Mouse (Mus musculus) forebrain, embryonic 13.5 days (tissue): ENCODE measurements around the gene Tspoap1. TPM values are rescaled to one million over a fixed set of nuclear protein-coding genes. Genes with fewer than 3 reads are reported as not detected.

Experiments
- ATAC-seq: fragments of 200-750 bp; cut with Nextera tagmentation; 2 replicates; pipeline ENCODE4 v1.8.0; 2017
- H3K27ac ChIP-seq: fragments of 300-500 bp; sonication (generic); 2 replicates; pipeline ENCODE4 v1.5.1; 2015; ENCODE audit warnings: inconsistent platforms, mild to moderate bottlenecking, moderate library complexity
- H3K27me3 ChIP-seq: fragments of 300-500 bp; sonication (generic); 2 replicates; pipeline ENCODE4 v1.6.1; 2015; ENCODE audit warnings: mild to moderate bottlenecking, inconsistent platforms
- H3K36me3 ChIP-seq: fragments of 300-500 bp; sonication (generic); 2 replicates; pipeline ENCODE4 v1.6.1; 2015; ENCODE audit warnings: mild to moderate bottlenecking, inconsistent platforms; ENCODE audit not compliant: poor library complexity, severe bottlenecking
- H3K4me1 ChIP-seq: fragments of 300-500 bp; sonication (generic); 2 replicates; pipeline ENCODE4 v1.6.1; 2015; ENCODE audit warnings: inconsistent platforms
- H3K4me2 ChIP-seq: fragments of 300-500 bp; sonication (generic); 2 replicates; pipeline ENCODE4 v1.6.1; 2015; ENCODE audit warnings: inconsistent platforms, mild to moderate bottlenecking, moderate library complexity
- H3K4me3 ChIP-seq: fragments of 300-500 bp; sonication (generic); 2 replicates; pipeline ENCODE4 v1.5.1; 2015; ENCODE audit warnings: mild to moderate bottlenecking, inconsistent platforms
- H3K9ac ChIP-seq: fragments of 300-500 bp; sonication (generic); 2 replicates; pipeline ENCODE4 v1.6.1; 2015; ENCODE audit warnings: mild to moderate bottlenecking, inconsistent platforms
- H3K9me3 ChIP-seq: fragments of 300-500 bp; sonication (generic); replicated peaks from 2 replicates; pipeline ENCODE4 v1.6.1; 2016; ENCODE audit warnings: inconsistent platforms
- WGBS: fragments of 180-500 bp; shearing (Covaris S2); methylation state at CpG from one replicate; pipeline ENCODE4 v1.1.7; 2015; 5-methylcytosine and 5-hydroxymethylcytosine counted together
- polyA plus RNA-seq: library from polyadenylated mRNA; unstranded; fragments of >200 nt; fragmentation: Nextera tagmentation; extraction: Ambion mirVana; gene quantifications from 2 replicates; pipeline ENCODE4 v1.2.1, GENCODE M21; 2015

The Tspoap1 gene
- polyA plus RNA-seq, 1 experiment from 2014 or later: 20.7 TPM

DNA sequence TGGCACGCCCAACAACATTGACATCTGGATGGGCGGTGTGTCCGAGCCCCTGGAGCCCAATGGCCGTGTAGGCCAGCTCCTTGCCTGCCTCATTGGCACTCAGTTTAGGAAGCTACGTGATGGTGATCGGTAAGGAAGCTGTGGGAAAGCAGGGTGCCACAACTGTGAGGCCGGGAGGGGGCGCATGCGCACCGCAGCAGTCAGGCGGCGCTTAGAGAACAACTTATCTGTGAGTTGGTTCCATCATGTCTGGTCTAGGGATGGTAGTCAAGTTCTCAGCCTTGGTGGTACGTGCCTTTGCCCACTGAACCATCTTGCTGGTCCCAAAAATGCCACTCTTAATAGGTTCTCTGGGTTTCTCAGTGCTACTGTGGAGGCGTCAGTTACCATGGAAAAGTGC lies 42.3 kb downstream of the Tspoap1 start:
- peak overlapping the region; percentile 2; the same call in 1 of the 2 replicates for H3K4me2 ChIP-seq
- ATAC-seq: no peak
- H3K27ac ChIP-seq: no peak overlapping the region
- no peak overlapping the region for H3K4me3 ChIP-seq
- H3K36me3 ChIP-seq: no peaks in the 10 kb centered on the region
- H3K9me3 ChIP-seq: no peaks in the 10 kb centered on the region
- no peak overlapping the region for H3K9ac ChIP-seq
- WGBS: 56% methylated on average over 14 of the region's 14 CpGs
- no peaks in the 10 kb centered on the region for H3K4me1 ChIP-seq
- H3K27me3 ChIP-seq: no peaks in the 10 kb centered on the region

DNA sequence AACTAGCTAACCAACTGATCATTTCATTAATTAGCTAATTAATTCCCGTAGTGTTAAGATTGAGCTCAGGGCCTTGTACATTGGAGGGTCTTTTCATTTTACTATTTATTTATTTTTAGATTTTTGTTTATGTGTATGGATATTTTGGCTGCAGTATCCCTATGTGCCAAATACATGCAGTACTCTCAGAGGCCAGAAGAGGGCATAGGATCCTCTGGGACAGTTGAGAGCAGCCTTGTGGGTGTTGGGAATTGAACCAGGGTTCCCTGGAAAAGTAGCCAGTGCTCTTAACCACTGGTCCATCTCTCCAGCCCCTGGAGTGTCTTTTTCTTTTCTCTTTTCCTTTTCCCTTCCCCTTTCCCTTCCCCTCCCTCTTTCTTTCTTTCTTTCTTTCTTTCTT lies 45.1 kb downstream of the Tspoap1 start:
- H3K36me3 ChIP-seq: no peaks in the 10 kb centered on the region
- H3K27me3 ChIP-seq: no peaks in the 10 kb centered on the region
- no peaks in the 10 kb centered on the region for H3K9me3 ChIP-seq
- H3K4me2 ChIP-seq: no peak overlapping the region
- no peak overlapping the region for H3K9ac ChIP-seq
- H3K4me1 ChIP-seq: no peaks in the 10 kb centered on the region
- ATAC-seq: no peak
- no peak overlapping the region for H3K4me3 ChIP-seq
- no peak overlapping the region for H3K27ac ChIP-seq
- 72% methylated on average over 1 of the region's 1 CpGs for WGBS

DNA sequence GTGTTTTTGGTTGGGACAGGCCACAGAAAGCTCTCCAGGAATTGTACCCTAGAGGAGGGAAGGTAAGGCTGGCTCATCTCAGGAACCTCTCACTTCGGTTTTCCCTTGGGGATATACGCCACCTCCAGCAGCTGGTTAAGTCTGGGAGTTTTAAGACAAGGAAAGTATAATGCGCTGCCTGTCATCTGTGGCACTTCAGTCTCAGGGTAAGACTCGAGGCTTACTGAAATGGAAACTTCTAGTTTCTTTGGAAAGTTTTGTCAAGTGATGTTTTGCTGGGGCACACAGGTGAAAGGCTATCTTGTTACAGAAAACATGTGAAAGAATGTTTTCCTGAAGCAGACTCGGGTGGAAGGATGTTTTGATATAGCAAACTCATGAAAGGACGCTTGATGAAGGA lies 47.1 kb downstream of the Tspoap1 start:
- H3K36me3 ChIP-seq: no peaks in the 10 kb centered on the region
- H3K4me3 ChIP-seq: no peak overlapping the region
- H3K27me3 ChIP-seq: no peaks in the 10 kb centered on the region
- no peak overlapping the region for H3K27ac ChIP-seq
- H3K4me2 ChIP-seq: no peak overlapping the region
- H3K4me1 ChIP-seq: no peaks in the 10 kb centered on the region
- ATAC-seq: no peak
- no peak overlapping the region for H3K9ac ChIP-seq
- WGBS: 88% methylated on average over 6 of the region's 6 CpGs
- no peaks in the 10 kb centered on the region for H3K9me3 ChIP-seq

GRCm38 (mm10) chr11:87808236-87808635 lies 47.9 kb downstream of the Tspoap1 start:
- H3K36me3 ChIP-seq: no peaks in the 10 kb centered on the region
- H3K4me1 ChIP-seq: no peaks in the 10 kb centered on the region
- no peak overlapping the region for H3K4me2 ChIP-seq
- H3K4me3 ChIP-seq: no peak overlapping the region
- 85% methylated on average over 7 of the region's 7 CpGs for WGBS
- no peaks in the 10 kb centered on the region for H3K27me3 ChIP-seq
- no peak overlapping the region for H3K9ac ChIP-seq
- ATAC-seq: no peak
- no peaks in the 10 kb centered on the region for H3K9me3 ChIP-seq
- no peak overlapping the region for H3K27ac ChIP-seq

DNA sequence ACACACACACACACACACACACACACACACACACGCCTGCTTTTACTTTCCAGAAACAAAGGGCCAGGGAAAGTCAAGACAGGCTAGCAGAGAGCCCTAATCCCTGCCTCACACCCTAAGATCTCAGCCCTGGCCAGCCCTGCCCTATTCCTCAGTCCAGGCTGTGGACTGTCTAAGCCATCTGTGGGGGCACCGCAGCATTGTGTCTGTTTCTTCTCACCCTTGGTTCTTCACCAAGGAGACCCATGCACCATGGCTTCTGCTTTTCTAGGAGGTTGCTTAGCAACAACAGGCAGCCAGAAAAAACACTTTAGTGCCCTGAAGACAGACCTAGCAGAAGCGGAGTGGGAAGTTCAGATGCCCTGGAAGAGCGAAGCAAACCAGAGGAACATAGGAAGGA lies 51.1 kb downstream of the Tspoap1 start:
- Histone ChIP-seq H3K36me3 (no peaks in the 10 kb centered on the region), H3K27ac (no peak overlapping the region), H3K9me3 (no peaks in the 10 kb centered on the region), H3K4me1 (no peaks in the 10 kb centered on the region), H3K9ac (no peak overlapping the region), H3K4me3 (no peak overlapping the region), H3K27me3 (0 out of 2 replicates have a peak, but pooled peaks cover 6% of the 10 kb centered on the region), H3K4me2 (no peak overlapping the region)
- ATAC-seq: no peak
- 54% methylated on average over 3 of the region's 4 CpGs for WGBS

DNA sequence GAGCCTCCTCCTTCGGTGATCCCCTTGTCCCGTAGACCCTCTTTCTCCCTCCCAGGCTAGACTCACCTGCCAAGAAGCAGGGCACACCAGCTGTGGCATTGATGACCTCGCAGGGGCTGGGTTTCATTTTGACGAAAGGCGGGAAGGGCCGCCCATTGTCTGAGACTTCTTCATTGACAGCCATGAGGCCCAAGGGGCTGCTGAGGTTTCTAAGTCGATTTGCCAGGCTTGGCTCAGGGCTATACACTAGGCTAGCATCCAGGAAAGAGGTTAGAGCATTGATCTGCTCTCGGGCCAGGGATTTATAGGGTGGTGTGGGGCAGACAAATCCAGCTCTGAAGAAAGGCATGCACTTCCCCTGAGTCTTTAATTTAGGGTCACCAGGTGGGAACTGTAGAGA lies 54.5 kb downstream of the Tspoap1 start:
- 67% methylated on average over 8 of the region's 8 CpGs for WGBS
- no peak overlapping the region for H3K4me3 ChIP-seq
- peaks cover 4% of the 10 kb centered on the region; the same call in 1 of the 2 replicates for H3K4me1 ChIP-seq
- H3K9me3 ChIP-seq: no peaks in the 10 kb centered on the region
- H3K9ac ChIP-seq: no peak overlapping the region
- no peak overlapping the region for H3K27ac ChIP-seq
- no peak for ATAC-seq
- H3K4me2 ChIP-seq: no peak overlapping the region
- H3K27me3 ChIP-seq: 0 out of 2 replicates have a peak, but pooled peaks cover 6% of the 10 kb centered on the region
- no peaks in the 10 kb centered on the region for H3K36me3 ChIP-seq

DNA sequence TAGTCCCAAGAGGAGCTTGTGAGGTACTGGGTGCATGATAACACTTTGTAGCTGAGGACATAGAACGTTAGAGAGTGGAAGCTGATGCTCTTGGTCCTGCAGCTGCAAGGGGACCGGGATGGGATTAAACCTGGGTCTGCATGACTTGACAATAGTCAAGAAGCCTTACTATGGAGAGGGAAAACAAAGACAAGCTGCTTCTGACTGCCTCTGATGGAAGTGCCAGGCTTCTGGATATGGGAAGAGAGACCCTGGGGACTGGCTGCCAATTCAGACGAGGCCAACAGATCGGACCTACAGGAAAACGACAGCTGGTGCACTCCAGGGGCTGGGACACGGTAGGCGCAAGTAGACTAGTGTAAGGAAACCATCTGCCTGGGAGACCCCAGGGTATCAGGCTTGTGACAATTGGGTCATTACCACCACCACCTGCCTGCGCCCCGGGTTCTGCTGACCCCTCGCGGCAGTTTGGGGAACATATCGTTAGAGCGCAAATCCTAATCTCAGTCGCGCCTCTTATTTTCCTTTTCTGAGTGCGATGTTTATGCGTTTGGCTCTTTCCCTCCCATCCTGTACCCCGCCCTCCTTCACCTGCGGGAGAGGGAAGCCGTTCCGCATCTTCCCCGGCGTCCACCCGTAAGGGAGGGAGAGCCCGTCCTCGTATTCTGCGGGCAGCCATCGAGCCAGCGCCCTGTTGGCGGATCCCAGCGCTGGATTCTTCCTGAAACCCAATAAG lies 56.5 kb downstream of the Tspoap1 start:
- 3% methylated on average over 31 of the region's 31 CpGs for WGBS
- ATAC-seq: peak; percentile 82
- no peaks in the 10 kb centered on the region for H3K9me3 ChIP-seq
- 0 out of 2 replicates have a peak overlapping the region, but pooled peaks have one; percentile 10 for H3K27ac ChIP-seq
- 0 out of 2 replicates have a peak, but pooled peaks cover 6% of the 10 kb centered on the region for H3K27me3 ChIP-seq
- H3K9ac ChIP-seq: peak overlapping the region; percentile 60
- H3K4me3 ChIP-seq: peak overlapping the region; percentile 40
- no peaks in the 10 kb centered on the region for H3K36me3 ChIP-seq
- peak overlapping the region; percentile 64 for H3K4me2 ChIP-seq
- H3K4me1 ChIP-seq: peaks cover 4% of the 10 kb centered on the region; the same call in 1 of the 2 replicates

- Histone ChIP-seq H3K27me3 (0 out of 2 replicates have a peak, but pooled peaks cover 6% of the 10 kb centered on the region), H3K4me2 (peak overlapping the region; percentile 64), H3K9ac (peak overlapping the region; percentile 60), H3K9me3 (no peaks in the 10 kb centered on the region), H3K4me1 (peaks cover 4% of the 10 kb centered on the region; the same call in 1 of the 2 replicates), H3K27ac (0 out of 2 replicates have a peak overlapping the region, but pooled peaks have one; percentile 10), H3K4me3 (peak overlapping the region; percentile 40), H3K36me3 (no peaks in the 10 kb centered on the region)
- 28% methylated on average over 4 of the region's 4 CpGs for WGBS
- ATAC-seq: no peak
Observed at GRCm38 (mm10) chr11:87817443-87817773, 57.1 kb downstream of the Tspoap1 start.

GRCm38 (mm10) chr11:87821502-87821901 lies 61.2 kb downstream of the Tspoap1 start:
- ATAC-seq: no peak
- Histone ChIP-seq H3K9me3 (no peaks in the 10 kb centered on the region), H3K4me1 (peaks cover 4% of the 10 kb centered on the region; the same call in 1 of the 2 replicates), H3K4me3 (no peak overlapping the region), H3K36me3 (no peaks in the 10 kb centered on the region), H3K27ac (no peak overlapping the region), H3K27me3 (no peaks in the 10 kb centered on the region), H3K4me2 (no peak overlapping the region), H3K9ac (no peak overlapping the region)
- WGBS: 51% methylated on average over 5 of the region's 5 CpGs

DNA sequence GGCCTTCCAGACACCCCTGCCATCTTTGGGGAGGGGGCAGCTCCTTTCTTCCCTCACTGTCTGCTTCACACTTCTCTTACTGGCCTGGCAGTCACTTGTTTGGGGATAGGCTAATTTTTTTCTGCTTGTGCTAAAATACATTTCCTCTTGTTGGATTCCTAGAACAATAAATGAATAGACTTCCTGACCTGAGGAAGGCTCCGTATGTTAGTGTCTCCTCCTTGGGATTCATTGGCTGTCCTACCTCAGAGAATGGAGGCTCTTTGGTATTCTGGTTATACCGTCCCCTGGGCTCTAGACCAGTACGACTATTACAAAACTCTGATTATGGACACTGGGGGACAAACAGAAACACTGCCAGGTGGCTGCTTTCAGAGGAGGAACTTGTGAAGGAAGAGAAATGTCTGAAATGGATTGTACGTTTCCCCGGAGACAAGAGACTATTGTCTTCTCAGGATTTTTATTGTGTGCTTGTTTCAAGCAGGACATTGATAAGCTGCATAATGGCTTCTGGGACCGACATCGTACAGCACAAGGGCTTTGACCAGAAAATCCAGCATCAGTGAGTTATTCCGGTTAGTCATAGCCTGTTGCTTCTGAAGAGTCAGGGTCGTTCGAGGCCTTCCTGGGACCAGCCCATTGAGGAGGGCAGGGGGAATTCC lies 68.0 kb downstream of the Tspoap1 start, which contains the start of gene Lpo:
Gene Lpo (minus strand): TSS at position 51 of the 662 bp plus-strand sequence.
- Histone ChIP-seq H3K36me3 (no peaks in the 10 kb centered on the region), H3K27ac (no peak within 1 kb of the TSS), H3K27me3 (no peaks in the 10 kb centered on the region), H3K4me3 (no peak within 1 kb of the TSS), H3K9ac (no peak within 1 kb of the TSS), H3K9me3 (no peaks in the 10 kb centered on the region), H3K4me1 (peaks cover 10% of the 10 kb centered on the region; the same call in 1 of the 2 replicates), H3K4me2 (no peak within 1 kb of the TSS)
- WGBS: 26% methylated on average over 10 of the region's 10 CpGs
- ATAC-seq: no peak
